Mouse (Mus musculus) mesoderm, embryonic 11.5 days (tissue): ENCODE results near the gene 4930523C07Rik.

Experiments
- DNase-seq: peaks from one replicate; pipeline ENCODE4 v3.0.0-alpha.2; 2012; ENCODE audit warnings: low read depth, low spot score

Gene 4930523C07Rik

DNA sequence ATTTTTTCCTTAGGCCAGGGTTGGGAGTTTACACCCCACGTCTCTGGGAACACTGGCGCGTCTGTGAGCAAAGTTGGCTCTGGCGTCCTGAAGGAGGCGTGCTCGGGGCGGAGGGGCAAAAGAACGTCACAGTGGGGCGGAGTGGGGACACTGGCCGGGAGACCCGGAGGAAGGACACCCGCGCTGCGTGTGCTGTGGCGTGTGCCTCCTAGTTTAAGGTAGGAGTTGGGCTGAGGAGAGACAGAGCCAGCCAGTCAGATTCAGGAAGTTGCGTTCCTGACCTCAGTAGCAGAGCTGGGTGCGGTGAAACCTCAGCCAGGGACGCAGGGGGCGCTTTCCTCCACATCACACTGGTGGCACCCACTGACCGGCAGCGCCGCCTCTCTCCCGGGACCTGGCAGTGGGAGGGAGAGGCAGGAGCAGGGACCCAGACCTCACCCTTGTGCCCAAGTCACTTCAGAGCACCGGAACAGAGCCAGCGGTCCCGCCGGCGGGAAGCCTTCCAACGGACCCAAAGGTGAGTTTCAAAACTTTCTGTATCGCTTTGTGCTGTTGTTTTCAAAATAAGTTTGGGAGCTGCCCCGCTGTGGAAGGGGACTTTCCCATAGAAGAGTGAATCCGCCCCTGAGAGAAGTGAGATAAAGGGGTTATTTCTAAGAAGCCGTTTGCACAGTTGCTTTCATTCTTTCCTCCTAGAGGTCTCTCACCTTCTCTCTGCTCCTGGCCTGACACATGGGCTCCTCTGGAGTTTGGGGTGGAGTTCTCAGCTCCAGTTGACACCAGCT lies at the start of gene 4930523C07Rik:
Gene 4930523C07Rik, plus strand, starts transcription at position 146 of the 785 bp plus-strand sequence.
- DNase-seq = peak; percentile 37

GRCm38 (mm10) chr1:159997329-159997728 lies 46.9 kb upstream of the 4930523C07Rik start:
- DNase-seq = no peak

DNA sequence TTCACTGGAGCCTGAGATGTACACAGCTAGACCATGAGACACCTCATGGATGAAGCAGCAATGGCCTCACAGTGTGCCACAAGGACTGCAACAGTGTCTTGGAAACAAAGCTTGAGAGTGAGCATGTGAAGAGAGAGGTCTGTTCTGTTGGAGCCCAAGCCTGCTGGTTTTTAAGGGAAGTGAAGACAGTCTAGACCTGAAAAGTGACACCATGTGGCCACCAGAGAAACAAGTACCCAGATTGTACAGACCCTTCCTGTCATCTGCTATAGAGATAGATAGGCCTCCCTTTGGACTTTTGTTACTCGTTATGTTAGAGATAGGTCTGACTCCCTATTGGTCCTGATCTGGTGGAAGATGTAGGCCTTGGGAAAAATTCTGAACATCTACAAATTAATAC lies 45.8 kb upstream of the 4930523C07Rik start:
- DNase-seq = no peak

GRCm38 (mm10) chr1:159999232-159999631 lies 45.0 kb upstream of the 4930523C07Rik start:
- DNase-seq = no peak

DNA sequence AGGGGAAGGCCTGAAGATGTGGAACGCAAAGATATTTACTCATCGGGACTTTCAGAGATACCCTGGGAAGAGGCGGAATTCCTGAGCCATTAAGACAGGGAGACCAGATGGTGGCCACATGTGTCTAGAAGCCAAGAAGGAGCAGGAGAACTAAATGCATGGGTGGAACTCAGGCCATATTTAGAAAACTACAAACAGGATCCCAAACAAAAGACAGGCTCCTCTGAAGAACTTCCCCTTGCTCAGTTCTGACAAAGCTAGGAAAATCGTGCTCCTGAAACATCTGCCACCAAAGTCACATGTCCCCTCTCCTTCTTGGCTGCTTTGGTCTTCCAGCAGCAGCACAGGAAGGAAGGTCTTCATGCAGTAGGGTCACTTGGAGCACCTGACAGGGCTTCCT lies 38.9 kb upstream of the 4930523C07Rik start:
- peak; percentile 7 for DNase-seq

DNA sequence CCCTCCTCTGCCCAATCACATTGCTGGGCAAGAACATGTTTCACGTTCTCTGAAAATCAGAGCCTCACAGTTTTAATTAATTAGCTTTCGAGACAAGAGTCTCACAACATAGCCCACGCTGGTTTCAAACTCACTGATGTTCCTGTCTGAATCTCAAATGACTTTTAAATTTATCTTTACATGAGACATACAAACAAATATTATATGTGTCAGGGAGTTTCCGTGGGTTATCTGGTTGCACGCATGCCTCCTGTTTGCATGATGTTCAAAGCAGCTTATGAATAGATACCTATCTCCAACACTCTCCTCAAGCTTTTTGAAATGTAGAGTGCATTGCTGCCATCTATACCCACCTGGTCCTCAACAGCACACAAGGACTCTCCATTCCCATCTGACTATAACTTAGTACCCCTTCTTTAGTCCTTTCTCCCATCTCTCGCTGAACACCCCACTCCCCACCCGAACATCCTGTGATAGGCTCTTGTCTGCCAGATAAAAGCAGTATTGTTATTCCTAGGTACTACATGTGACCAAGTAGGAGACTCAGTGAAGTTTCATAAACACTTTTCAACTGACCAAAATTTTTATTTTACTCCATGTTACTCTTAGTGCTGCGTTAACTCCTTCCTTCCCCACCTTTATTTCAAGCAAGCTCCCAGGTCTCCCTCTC lies 37.1 kb upstream of the 4930523C07Rik start:
- no peak for DNase-seq

DNA sequence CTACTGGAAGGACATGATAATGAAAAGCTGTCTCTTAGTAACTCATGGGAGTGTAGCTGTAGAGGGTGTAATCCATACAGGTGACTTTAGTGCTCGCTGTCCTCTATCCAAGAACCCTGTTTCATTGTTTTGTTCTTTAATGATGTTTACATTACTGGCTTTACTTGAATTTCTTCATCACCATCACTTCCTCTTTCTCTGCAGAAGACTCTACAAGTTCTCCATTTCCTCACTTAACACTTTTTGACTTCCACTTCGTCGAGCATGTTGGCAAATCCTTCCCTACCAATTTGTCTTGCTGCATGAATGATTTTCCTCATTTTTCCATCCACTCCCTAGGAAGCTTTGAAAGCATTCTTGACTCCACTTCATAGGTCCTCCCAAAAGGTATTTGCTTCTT lies 31.1 kb upstream of the 4930523C07Rik start:
- no peak for DNase-seq

DNA sequence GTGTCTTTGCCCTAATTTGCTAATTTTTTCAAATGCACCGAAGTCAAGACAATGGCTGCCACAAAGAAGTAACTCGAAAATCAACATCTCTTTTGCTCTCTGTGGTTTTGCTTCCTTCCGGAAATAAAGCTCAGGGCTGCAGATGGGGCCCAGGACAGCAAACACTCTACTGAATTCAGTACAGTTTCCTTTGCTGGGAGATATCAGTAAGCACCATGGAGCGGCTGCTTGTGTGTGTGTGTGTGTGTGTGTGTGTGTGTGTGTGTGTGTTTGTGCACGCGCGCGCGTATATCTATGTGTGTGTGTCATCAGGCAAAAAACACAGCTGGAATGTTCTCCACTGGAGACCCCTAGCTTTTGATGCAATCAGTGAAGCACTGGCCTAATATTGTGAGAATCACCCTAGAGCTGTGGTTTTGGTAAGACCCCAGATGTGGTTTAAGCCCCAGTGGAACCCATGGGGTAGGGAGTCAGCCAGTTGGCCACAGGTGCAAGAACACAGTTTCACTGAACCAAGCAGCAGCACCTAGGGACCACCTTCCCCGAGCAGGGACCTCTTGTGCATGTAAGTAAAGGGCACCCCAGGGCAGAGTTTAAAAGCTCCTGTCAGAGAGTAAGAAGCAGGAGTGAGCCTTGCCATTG lies 19.7 kb upstream of the 4930523C07Rik start:
- DNase-seq = no peak

- no peak for DNase-seq
These were observed 18.9 kb upstream of the 4930523C07Rik start for GRCm38 (mm10) chr1:160025146-160025894.

DNA sequence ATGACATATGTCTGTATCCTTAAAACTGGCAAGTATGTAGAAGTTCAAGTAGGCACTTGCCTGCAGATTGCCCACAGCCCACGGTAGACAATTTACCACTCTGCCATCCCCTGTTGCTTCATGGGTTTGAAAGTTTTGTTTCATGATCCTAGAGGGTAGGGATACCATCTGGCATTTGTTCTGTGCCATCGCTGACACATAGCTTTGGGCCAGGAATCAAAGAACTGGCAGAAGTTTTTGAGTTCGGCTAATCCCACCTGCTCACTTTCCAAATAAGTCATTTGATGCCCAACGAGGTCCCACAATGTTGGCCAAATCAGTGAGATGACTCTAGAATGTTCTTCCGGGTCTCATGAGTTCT lies 18.3 kb upstream of the 4930523C07Rik start:
- DNase-seq = no peak

DNA sequence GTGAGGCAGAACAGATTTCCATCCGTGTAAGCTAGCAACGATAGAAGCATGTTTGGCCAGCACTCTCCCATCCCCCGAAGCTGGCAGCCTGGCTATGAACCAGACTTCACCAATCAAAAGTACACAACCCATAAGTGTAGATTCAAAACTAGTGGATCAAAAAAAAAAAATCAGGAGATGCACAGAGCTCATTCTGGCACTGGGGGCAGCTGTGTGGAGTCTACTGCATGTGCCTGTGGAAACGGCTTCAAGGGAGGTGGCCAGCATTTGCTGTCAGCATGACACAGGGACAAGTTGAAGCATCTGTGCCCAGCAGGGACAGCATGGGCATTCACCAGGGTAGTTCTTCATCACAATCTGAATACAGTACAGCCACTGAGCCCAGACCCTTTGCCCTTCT lies 16.2 kb upstream of the 4930523C07Rik start:
- no peak for DNase-seq

GRCm38 (mm10) chr1:160033948-160034598 lies 10.1 kb upstream of the 4930523C07Rik start:
- no peak for DNase-seq

DNA sequence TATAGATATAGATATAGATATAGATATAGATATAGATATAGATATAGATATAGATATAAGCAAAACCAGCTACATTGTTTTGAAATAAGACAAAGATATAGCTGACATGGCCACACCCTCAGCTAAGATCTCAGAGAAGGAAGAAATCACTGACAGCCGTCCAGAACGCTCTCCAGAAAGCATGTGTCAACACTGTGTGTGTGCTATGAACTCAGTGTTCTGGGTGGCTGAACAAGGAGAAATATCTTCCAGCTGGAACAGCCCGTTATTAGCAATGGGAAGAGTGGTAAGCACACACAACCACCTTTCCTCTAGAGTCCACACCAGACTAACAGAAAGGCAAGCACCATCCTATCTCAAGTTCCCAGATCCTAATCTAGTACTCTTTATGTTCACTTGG lies 8.6 kb upstream of the 4930523C07Rik start:
- DNase-seq = no peak

GRCm38 (mm10) chr1:160036996-160037521 lies 7.1 kb upstream of the 4930523C07Rik start:
- no peak for DNase-seq

DNA sequence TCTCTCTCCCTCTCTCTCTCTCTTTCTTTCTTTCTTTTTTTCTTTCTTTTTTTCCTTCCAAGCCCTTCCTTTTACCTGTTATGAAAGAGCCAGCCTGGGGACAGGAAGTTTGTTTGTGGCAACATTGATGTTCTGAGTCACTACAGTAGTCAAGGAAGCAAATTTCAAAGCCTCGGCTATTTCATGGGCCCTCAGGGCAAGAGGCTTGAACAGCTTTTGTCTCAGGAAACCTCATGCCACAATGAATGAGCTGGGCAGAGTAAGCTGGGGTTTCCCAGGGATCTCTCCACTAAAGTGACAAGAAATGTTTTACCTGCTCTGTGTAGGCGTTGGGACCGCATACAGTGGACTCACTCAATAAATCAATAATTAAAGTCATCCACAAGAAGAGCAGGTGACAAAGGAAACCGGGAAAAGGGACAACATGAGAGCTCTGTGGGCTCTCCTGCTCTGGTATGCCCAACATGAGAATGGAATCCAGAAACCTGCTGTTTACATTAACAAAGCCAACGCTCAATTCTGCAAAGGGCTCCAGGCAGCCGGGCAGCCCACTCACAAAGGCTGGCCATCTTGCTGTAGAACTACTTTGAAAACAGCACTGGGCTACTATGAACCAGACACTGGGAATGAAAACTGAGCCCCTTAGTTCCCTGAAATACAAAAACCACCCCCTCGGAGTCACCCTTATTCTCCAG lies 4.1 kb upstream of the 4930523C07Rik start:
- DNase-seq = no peak

- DNase-seq = no peak
These were observed 2.9 kb upstream of the 4930523C07Rik start for GRCm38 (mm10) chr1:160041264-160041775.

GRCm38 (mm10) chr1:160042351-160042750 lies 1.8 kb upstream of the 4930523C07Rik start:
- no peak for DNase-seq

- DNase-seq = no peak
These were observed 759 bp upstream of the 4930523C07Rik start for GRCm38 (mm10) chr1:160043271-160043975.

- DNase-seq = no peak
These were observed 1.0 kb downstream of the 4930523C07Rik start for GRCm38 (mm10) chr1:160045056-160045715.
